Mouse (Mus musculus): ENCODE measurements around the gene Tmem88. TPM values are rescaled to one million over a fixed set of nuclear protein-coding genes. Genes with fewer than 3 reads are reported as not detected.

Gene Tmem88
- polyA plus RNA-seq, 1 experiment, result 16.5 TPM

DNA sequence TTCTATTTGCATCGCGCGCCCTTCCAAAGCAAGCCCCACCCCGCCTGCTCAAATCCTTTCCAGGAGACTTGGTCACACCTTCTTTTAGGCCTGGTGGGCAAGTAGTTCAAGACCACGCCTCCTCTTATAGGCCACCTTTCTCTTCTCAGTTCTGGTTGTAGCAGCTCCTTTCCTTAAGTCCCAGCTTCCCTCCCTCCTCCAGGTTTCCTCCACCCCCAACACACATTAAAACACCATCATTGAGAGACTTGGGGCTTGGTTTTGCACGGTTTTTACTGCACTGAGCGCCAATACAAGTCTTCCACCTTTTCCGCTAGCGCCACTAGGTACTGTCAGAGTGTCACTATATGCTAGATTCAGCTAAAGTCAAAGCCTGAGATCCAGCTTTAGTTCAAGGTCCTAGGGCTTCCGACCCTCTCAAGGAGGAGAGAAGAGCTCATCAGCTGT lies 22.5 kb upstream of the Tmem88 start:
- TF ChIP-seq POLR2A (IDR thresholded peaks at IDR 0.05; ENCODE audit: low read depth, low read length), result no peak
- no peak for TF ChIP-seq CTCF (IDR thresholded peaks at IDR 0.05; ENCODE audit: extremely low read depth, insufficient read length, insufficient replicate concordance, low read depth, low read length)
- WGBS, result 24% methylated on average over 10 of the region's 10 CpGs
- Histone ChIP-seq H3K4me1 (ENCODE audit: control insufficient read depth, insufficient read depth, insufficient read length, low read length) (peaks cover 15% of the 10 kb centered on the region; the same call in 1 of the 2 replicates), H3K36me3 (ENCODE audit: control insufficient read depth, insufficient read depth, low read length) (no peaks in the 10 kb centered on the region), H3K4me3 (ENCODE audit: low read depth, low read length) (peak overlapping the region; percentile 44), H3K27ac (ENCODE audit: insufficient read depth, low read depth, low read length) (no peak overlapping the region), H3K27me3 (ENCODE audit: control insufficient read depth, insufficient read depth, low read length) (no peaks in the 10 kb centered on the region)

DNA sequence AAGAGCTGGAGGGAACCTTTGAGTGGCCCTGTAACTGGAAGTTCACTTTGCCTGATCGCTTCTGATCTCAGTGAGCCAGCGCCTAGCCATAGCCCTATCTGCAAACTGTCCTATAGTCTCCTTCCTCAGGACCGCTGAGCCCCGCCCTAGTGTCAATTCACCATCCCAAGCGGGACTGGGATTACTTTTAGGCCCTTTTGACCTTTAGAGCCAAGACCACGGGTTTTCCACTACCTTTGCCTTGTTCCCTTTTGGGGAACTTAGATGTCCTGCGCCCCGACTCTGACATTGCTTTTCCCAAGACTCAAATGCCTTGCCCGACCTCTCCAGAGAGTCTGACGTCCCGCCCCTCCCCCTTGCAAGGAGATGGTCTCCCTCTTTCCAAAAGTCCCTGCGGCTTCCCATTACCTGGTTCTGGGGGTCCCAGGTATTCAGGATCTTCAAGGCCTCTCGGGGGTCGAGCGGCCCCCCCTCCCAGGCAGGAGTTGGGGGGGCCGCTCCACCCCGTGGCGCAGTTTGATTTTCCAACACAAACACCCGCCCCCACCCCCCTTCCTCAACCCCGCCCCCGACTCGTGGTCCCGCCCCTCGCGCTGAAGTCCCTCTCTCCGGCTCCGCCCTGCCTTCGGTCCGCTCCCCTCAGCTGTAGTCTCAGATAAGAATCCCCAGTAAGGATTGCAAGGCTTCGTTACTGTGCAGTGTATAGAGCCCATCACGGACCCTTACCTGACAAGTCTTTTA lies 21.9 kb upstream of the Tmem88 start:
- peak; percentile 48; the same call in 1 of the 2 replicates for TF ChIP-seq POLR2A (IDR thresholded peaks at IDR 0.05; ENCODE audit: low read depth, low read length)
- TF ChIP-seq CTCF (IDR thresholded peaks at IDR 0.05; ENCODE audit: extremely low read depth, insufficient read length, insufficient replicate concordance, low read depth, low read length), result no peak; the same call in 1 of the 2 replicates
- peak overlapping the region; percentile 87 for H3K27ac ChIP-seq (ENCODE audit: insufficient read depth, low read depth, low read length)
- peaks cover 15% of the 10 kb centered on the region; the same call in 1 of the 2 replicates for H3K4me1 ChIP-seq (ENCODE audit: control insufficient read depth, insufficient read depth, insufficient read length, low read length)
- no peaks in the 10 kb centered on the region for H3K27me3 ChIP-seq (ENCODE audit: control insufficient read depth, insufficient read depth, low read length)
- 1% methylated on average over 31 of the region's 31 CpGs for WGBS
- H3K36me3 ChIP-seq (ENCODE audit: control insufficient read depth, insufficient read depth, low read length), result no peaks in the 10 kb centered on the region
- H3K4me3 ChIP-seq (ENCODE audit: low read depth, low read length), result peak overlapping the region; percentile 74

DNA sequence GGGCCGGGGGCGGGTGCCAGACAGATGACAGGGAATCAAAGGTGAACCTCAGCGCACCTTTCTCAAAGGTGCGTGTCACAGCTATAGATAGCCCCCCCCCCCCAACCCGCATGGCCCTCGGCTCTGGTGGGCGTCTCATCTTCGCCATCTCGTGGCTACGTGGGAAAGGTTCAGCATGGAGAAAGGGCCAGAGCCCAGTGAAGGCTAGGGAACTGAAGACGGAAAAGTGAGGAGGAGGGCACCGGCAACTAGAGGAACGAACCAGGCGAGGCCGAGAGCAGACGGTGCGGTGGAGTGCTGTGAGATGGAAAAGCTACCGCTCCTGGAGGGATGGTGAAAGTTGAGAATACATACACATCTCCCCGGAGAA lies 21.4 kb upstream of the Tmem88 start:
- Histone ChIP-seq H3K27me3 (ENCODE audit: control insufficient read depth, insufficient read depth, low read length) (no peaks in the 10 kb centered on the region), H3K27ac (ENCODE audit: insufficient read depth, low read depth, low read length) (peak overlapping the region; percentile 87), H3K4me1 (ENCODE audit: control insufficient read depth, insufficient read depth, insufficient read length, low read length) (peaks cover 17% of the 10 kb centered on the region; the same call in 1 of the 2 replicates), H3K36me3 (ENCODE audit: control insufficient read depth, insufficient read depth, low read length) (no peaks in the 10 kb centered on the region), H3K4me3 (ENCODE audit: low read depth, low read length) (peak overlapping the region; percentile 74)
- under 1% methylated on average over 19 of the region's 19 CpGs for WGBS
- TF ChIP-seq CTCF (IDR thresholded peaks at IDR 0.05; ENCODE audit: extremely low read depth, insufficient read length, insufficient replicate concordance, low read depth, low read length) (peak; percentile 40; the same call in 1 of the 2 replicates), POLR2A (IDR thresholded peaks at IDR 0.05; ENCODE audit: low read depth, low read length) (no peak; the same call in 1 of the 2 replicates)

DNA sequence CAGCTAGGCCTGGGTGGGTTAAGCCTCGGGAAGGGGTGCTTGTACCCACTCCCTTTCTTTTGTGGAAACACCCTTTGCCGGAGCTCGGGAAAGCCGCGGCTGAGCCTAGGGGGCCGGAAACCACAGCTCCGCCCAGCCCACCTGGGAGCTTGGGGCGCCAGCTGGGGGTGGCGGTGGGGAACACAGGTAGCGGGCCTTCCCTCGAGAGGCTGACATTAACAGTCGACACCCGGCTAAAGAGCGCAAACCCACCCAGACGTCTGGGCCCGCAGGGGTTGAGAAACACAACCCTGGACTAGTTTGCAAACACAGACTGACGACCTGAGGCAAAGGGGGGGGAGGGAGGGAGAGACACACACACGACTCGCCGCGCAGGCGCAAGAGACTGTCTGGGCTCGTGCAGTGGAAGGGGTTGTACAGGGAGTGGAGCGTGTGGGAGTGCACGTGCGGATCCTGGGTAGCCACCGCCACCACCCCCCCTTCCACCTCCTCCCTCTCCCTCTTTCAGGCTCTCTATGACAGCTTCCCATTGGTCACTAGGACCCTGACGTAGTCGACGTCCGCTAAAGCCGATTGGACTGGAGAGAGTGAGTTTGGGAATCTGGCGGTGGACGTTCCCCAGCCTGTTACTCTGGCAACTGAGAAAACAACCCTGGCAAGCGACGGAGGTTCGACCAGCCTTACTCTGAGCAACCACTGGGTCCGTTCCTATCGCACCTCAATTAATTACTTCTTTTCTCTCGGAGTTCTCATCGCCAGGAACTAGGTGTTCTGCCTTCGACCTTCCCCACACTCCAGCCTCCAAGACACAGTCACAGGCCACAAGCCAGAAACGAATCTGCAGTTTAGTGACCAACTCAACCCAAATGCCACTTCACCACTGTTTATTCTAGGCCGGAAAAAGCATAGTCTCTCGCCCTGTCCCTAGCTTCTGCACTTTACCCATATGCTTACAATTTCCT lies 20.7 kb upstream of the Tmem88 start:
- H3K4me1 ChIP-seq (ENCODE audit: control insufficient read depth, insufficient read depth, insufficient read length, low read length), result peaks cover 21% of the 10 kb centered on the region; the same call in 1 of the 2 replicates
- peak overlapping the region; percentile 74 for H3K4me3 ChIP-seq (ENCODE audit: low read depth, low read length)
- no peaks in the 10 kb centered on the region for H3K27me3 ChIP-seq (ENCODE audit: control insufficient read depth, insufficient read depth, low read length)
- TF ChIP-seq CTCF (IDR thresholded peaks at IDR 0.05; ENCODE audit: extremely low read depth, insufficient read length, insufficient replicate concordance, low read depth, low read length), result no peak
- peak; percentile 42; the same call in 1 of the 2 replicates for TF ChIP-seq POLR2A (IDR thresholded peaks at IDR 0.05; ENCODE audit: low read depth, low read length)
- no peaks in the 10 kb centered on the region for H3K36me3 ChIP-seq (ENCODE audit: control insufficient read depth, insufficient read depth, low read length)
- WGBS, result under 1% methylated on average over 45 of the region's 45 CpGs
- H3K27ac ChIP-seq (ENCODE audit: insufficient read depth, low read depth, low read length), result peak overlapping the region; percentile 99

DNA sequence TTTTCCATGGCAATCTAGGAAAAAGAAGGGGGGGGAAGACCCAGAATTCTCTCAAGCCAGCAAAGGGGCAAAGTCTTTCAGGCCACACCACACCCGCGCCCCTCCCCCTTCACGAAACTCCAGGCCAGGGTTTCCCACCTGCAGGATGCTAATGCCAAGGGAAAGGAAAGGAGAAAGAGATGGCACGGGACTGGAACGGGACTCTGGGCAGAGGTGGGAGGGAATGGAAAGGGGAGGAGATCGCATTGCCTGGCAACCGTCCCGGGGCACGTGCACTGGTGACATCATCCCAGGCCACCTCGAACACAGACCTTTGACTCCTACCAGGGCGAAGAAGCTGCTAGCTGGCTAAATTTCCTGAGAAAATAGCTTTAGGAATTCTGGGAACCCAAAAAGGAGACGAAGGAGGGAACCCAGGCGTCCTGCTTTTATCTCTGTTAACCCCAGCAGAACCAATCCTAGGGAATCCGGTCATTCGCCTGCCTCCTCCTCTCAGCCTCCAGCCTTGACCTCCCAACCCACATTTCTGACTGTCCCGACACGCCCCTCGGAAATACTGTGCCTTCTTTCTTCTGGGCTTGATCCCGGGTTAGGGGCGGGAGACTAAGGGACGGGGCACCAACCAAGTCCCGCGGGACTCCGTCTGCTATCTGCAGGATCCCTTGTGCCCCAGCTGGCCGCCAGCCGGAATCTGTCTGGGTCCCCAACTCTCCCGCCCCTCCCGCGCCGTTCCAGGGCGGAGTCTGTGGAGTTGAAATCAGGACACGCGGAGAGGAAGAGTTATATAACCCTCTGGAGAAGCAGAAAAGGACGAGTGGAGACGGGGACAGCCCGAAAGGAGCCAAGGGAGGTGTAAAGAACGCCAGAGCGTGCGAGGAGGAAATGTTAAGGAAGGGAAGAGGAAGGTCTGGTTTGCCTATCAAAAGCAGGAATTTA lies 19.7 kb upstream of the Tmem88 start:
- peak overlapping the region; percentile 99 for H3K27ac ChIP-seq (ENCODE audit: insufficient read depth, low read depth, low read length)
- H3K4me3 ChIP-seq (ENCODE audit: low read depth, low read length), result peak overlapping the region; percentile 74
- H3K4me1 ChIP-seq (ENCODE audit: control insufficient read depth, insufficient read depth, insufficient read length, low read length), result peaks cover 20% of the 10 kb centered on the region; the same call in 1 of the 2 replicates
- H3K27me3 ChIP-seq (ENCODE audit: control insufficient read depth, insufficient read depth, low read length), result no peaks in the 10 kb centered on the region
- TF ChIP-seq CTCF (IDR thresholded peaks at IDR 0.05; ENCODE audit: extremely low read depth, insufficient read length, insufficient replicate concordance, low read depth, low read length), result no peak
- peak; percentile 94 for TF ChIP-seq POLR2A (IDR thresholded peaks at IDR 0.05; ENCODE audit: low read depth, low read length)
- under 1% methylated on average over 39 of the region's 39 CpGs for WGBS
- H3K36me3 ChIP-seq (ENCODE audit: control insufficient read depth, insufficient read depth, low read length), result no peaks in the 10 kb centered on the region

DNA sequence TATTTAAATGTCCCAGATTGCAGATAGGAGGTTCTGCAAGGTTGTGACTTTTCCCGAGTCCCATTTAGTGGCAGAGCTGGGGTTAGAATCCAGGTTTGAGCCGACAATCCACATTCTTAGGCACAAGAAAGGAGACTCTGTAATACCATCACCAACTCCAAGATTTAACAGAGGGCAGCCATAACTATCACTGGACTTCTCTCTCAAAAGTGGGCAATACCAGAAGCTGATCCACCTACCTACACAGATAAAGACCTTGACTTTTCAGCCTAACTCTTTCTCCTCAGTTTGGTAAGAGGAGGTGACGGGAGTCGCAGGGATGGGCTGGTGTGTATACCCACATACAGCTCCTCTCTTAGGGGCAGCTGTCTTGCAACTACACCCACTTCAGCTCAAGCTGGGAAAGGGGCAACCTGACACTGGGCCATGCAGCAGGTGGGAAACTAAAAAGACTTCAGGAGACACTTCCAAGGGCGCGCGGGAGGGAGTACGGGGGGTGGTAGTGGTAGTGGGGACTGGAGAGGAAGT lies 19.0 kb upstream of the Tmem88 start:
- Histone ChIP-seq H3K27me3 (ENCODE audit: control insufficient read depth, insufficient read depth, low read length) (no peaks in the 10 kb centered on the region), H3K4me3 (ENCODE audit: low read depth, low read length) (peak overlapping the region; percentile 74), H3K4me1 (ENCODE audit: control insufficient read depth, insufficient read depth, insufficient read length, low read length) (peaks cover 21% of the 10 kb centered on the region; the same call in 1 of the 2 replicates), H3K36me3 (ENCODE audit: control insufficient read depth, insufficient read depth, low read length) (no peaks in the 10 kb centered on the region), H3K27ac (ENCODE audit: insufficient read depth, low read depth, low read length) (peak overlapping the region; percentile 91)
- WGBS, result 13% methylated on average over 8 of the region's 8 CpGs
- no peak for TF ChIP-seq CTCF (IDR thresholded peaks at IDR 0.05; ENCODE audit: extremely low read depth, insufficient read length, insufficient replicate concordance, low read depth, low read length)
- TF ChIP-seq POLR2A (IDR thresholded peaks at IDR 0.05; ENCODE audit: low read depth, low read length), result no peak

All from small intestine, adult 2 months (tissue).